ENCODE assay signal across 12 mouse cellular contexts in genomic region chr12:5210786-5211185, GRCm38 (mm10).
DNase-seq lines count a peak whose midpoint lies in the region; ATAC-seq and TF ChIP-seq lines count a peak whose summit lies in the region.
"Had no signal": no experiment of that assay in that cellular context is flagged by ENCODE, and none has a peak within 500 bp of the region (broad histone marks: within the 10 kb centered on the region; RNA-seq: fewer than 3 reads in every experiment).

No protein-coding gene starts in this region.

- H3K4me2 ChIP-seq in forebrain, embryonic 14.5 days (ENCODE audit: low read length): no peak overlapping the region

- no peak for ATAC-seq in forebrain, embryonic 14.5 days
- ATAC-seq: Patski had no signal

- no peak for TF ChIP-seq CTCF in left cerebral cortex, adult 2 months (IDR thresholded peaks at IDR 0.05)

- WGBS in forebrain, embryonic 14.5 days: 42% methylated on average over 9 of the region's 9 CpGs
- WGBS in forebrain, embryonic 10.5 days: 70% methylated on average over 9 of the region's 9 CpGs

- no peaks in the 10 kb centered on the region for H3K27me3 ChIP-seq in forebrain, embryonic 14.5 days (replicated peaks; ENCODE audit: control insufficient read depth, insufficient read depth, low read length)
- peaks cover 15% of the 10 kb centered on the region; the same call in 1 of the 2 replicates for H3K27me3 ChIP-seq in forebrain, embryonic 10.5 days (ENCODE audit: poor library complexity, severe bottlenecking)
- H3K27me3 ChIP-seq: Patski had no signal

- no peak overlapping the region for H3K4me3 ChIP-seq in forebrain, embryonic 14.5 days (ENCODE audit: low read depth, low read length)
- no peak overlapping the region for H3K4me3 ChIP-seq in forebrain, embryonic 10.5 days
- no peak overlapping the region for H3K4me3 ChIP-seq in left cerebral cortex, adult 2 months

- intact Hi-C loops in left cerebral cortex, adult 2 months (cut with DNase I): loop anchor here (5.0 kb wide), 1 partner anchor 37 kb away; no protein-coding TSS in a partner anchor

- H3K36me3 ChIP-seq in forebrain, embryonic 14.5 days (ENCODE audit: control insufficient read depth, insufficient read depth, low read length): peaks cover 5% of the 10 kb centered on the region; the same call in 1 of the 2 replicates
- H3K36me3 ChIP-seq in forebrain, embryonic 10.5 days (replicated peaks): peaks cover 3% of the 10 kb centered on the region; the same call in 1 of the 2 replicates

- peaks cover 44% of the 10 kb centered on the region for H3K4me1 ChIP-seq in forebrain, embryonic 14.5 days (ENCODE audit: control insufficient read depth, insufficient read depth, low read length)
- peaks cover 59% of the 10 kb centered on the region for H3K4me1 ChIP-seq in forebrain, embryonic 10.5 days

- H3K27ac ChIP-seq in forebrain, embryonic 14.5 days (ENCODE audit: low read depth, low read length): no peak overlapping the region
- no peak overlapping the region for H3K27ac ChIP-seq in forebrain, embryonic 10.5 days
- H3K27ac ChIP-seq in left cerebral cortex, adult 2 months: peak overlapping the region; percentile 56

- peak; percentile 59 for DNase-seq in forebrain, embryonic 14.5 days (ENCODE audit: low spot score)
- DNase-seq in forebrain, embryonic 10.5 days (ENCODE audit: extremely low spot score, low spot score): no peak
- peak; percentile 76 to 87 for DNase-seq in frontal cortex, adult 2 months (ENCODE audit: extremely low spot score in 1 of 2, low spot score in 1 of 2)
- DNase-seq in left cerebral cortex, adult 2 months (ENCODE audit: extremely low spot score in 1 of 2, low spot score in 2 of 2): peak; percentile 71 to 73
- peak; percentile 78 to 83 for DNase-seq in right cerebral cortex, adult 2 months (ENCODE audit: low spot score in 2 of 2)
- DNase-seq in neural tube, embryonic 10.5 days (ENCODE audit: extremely low spot score, low spot score): no peak
- no peak for DNase-seq in B cell, adult 2 months
- no peak for DNase-seq in thymus, postnatal 4 days
- DNase-seq: kidney, adult 18-20 months; lung, adult 18-20 months; thymus, postnatal 36 days had no signal

- H3K9me3 ChIP-seq in forebrain, embryonic 14.5 days (replicated peaks; ENCODE audit: control insufficient read depth, low read length): no peaks in the 10 kb centered on the region
- H3K9me3 ChIP-seq in forebrain, embryonic 10.5 days: no peaks in the 10 kb centered on the region

- H3K9ac ChIP-seq in forebrain, embryonic 14.5 days (ENCODE audit: low read length): no peak overlapping the region

Comparison
In these comparisons a context has a peak if more than half of its experiments do, and no peak if none do; other contexts are left out.
1. DNase-seq: peak in forebrain, embryonic 14.5 days (single experiment), frontal cortex, adult 2 months (2 of 2), left cerebral cortex, adult 2 months (2 of 2) and right cerebral cortex, adult 2 months (2 of 2); none in forebrain, embryonic 10.5 days (single experiment), neural tube, embryonic 10.5 days (single experiment), B cell, adult 2 months (0 of 2) and thymus, postnatal 4 days (single experiment).